Mouse (Mus musculus) small intestine, adult 2 months (tissue): ENCODE data around the gene Clec4g. TPM values are rescaled to one million over a fixed set of nuclear protein-coding genes. Genes with fewer than 3 reads are reported as not detected.

Source experiments
- H3K27ac ChIP-seq: fragments of 200-500 bp; 2 replicates; pipeline ENCODE4 v1.5.1; 2012; ENCODE audit warnings: low read depth, low read length, control low read depth, inconsistent platforms; ENCODE audit not compliant: insufficient read depth
- H3K27me3 ChIP-seq: fragments of 200-500 bp; 2 replicates; pipeline ENCODE4 v1.6.1; 2012; ENCODE audit warnings: mild to moderate bottlenecking, moderate library complexity, low read length, inconsistent platforms; ENCODE audit not compliant: control insufficient read depth, insufficient read depth
- H3K36me3 ChIP-seq: fragments of 200-500 bp; 2 replicates; pipeline ENCODE4 v1.6.1; 2012; ENCODE audit warnings: mild to moderate bottlenecking, low read length, control low read depth, inconsistent platforms; ENCODE audit not compliant: control insufficient read depth, insufficient read depth
- H3K4me1 ChIP-seq: fragments of 200-500 bp; 2 replicates; pipeline ENCODE4 v1.6.1; 2012; ENCODE audit warnings: low read length, inconsistent platforms, mixed read lengths; ENCODE audit not compliant: control insufficient read depth, insufficient read depth, insufficient read length
- H3K4me3 ChIP-seq: fragments of 200-500 bp; 2 replicates; pipeline ENCODE4 v1.5.1; 2012; ENCODE audit warnings: low read depth, mild to moderate bottlenecking, control low read depth, inconsistent platforms, low read length, moderate library complexity
- CTCF ChIP-seq: fragments of 200-500 bp; IDR thresholded peaks from 2 replicates; pipeline ENCODE4 v1.5.1; 2012; ENCODE audit warnings: low read depth, mild to moderate bottlenecking, control low read depth, inconsistent platforms, low read length, moderate library complexity, mixed read lengths; ENCODE audit not compliant: insufficient replicate concordance, insufficient read length; ENCODE audit errors: extremely low read depth
- POLR2A ChIP-seq: fragments of 200-500 bp; IDR thresholded peaks from 2 replicates; pipeline ENCODE4 v1.6.1; 2012; ENCODE audit warnings: low read depth, mild to moderate bottlenecking, control low read depth, inconsistent platforms, low read length, moderate library complexity
- WGBS: fragments of 180-500 bp; shearing (Covaris S2); methylation state at CpG from one replicate; pipeline ENCODE4 v1.1.7; 2018; 5-methylcytosine and 5-hydroxymethylcytosine counted together
- polyA plus RNA-seq: library from polyadenylated mRNA; depleted of rRNA; stranded (reverse); fragments of >200 nt; gene quantifications from 2 replicates; pipeline ENCODE4 v1.2.3, GENCODE M21; 2012; rRNA removed

The Clec4g gene
- polyA plus RNA-seq, 1 experiment = not detected

- no peak for TF ChIP-seq CTCF
- no peak for TF ChIP-seq POLR2A
- H3K4me3 ChIP-seq = no peak within 1 kb of the TSS
- 59% methylated on average over 6 of the region's 6 CpGs for WGBS
- peak within 1 kb of the TSS; percentile 9; the same call in 1 of the 2 replicates for H3K27ac ChIP-seq
- H3K4me1 ChIP-seq = no peaks in the 10 kb centered on the region
- no peaks in the 10 kb centered on the region for H3K36me3 ChIP-seq
- H3K27me3 ChIP-seq = no peaks in the 10 kb centered on the region
Observed at GRCm38 (mm10) chr8:3665507-3665906, 54.9 kb downstream of the Clec4g start, which contains the start of gene Mcemp1. Gene Mcemp1 (plus strand): TSS chr8:3665754.

DNA sequence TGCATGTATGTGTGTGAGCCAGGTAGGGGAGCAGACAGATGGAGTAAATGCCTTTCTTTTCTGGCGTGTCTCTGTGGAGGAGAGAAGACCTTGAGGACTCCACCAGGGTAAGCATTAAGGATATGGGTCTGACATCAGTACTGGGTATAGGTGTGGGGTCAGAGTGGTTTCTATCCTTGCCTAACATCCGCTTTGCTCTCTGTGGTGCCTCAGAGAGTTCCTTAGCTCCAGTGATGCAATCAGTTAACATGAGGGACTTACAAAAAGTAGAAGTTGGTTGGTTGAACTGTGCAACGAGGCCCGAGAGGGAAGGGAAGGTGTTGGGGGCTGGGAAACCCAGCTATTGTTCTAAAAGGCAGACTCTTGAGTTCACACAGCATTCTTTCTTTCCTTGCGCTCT is 56.0 kb downstream of the Clec4g start:
- H3K27ac ChIP-seq = peak overlapping the region; percentile 9; the same call in 1 of the 2 replicates
- 39% methylated on average over 5 of the region's 5 CpGs for WGBS
- no peaks in the 10 kb centered on the region for H3K27me3 ChIP-seq
- no peak overlapping the region for H3K4me3 ChIP-seq
- TF ChIP-seq POLR2A (no peak), CTCF (no peak)
- no peaks in the 10 kb centered on the region for H3K36me3 ChIP-seq
- no peaks in the 10 kb centered on the region for H3K4me1 ChIP-seq

DNA sequence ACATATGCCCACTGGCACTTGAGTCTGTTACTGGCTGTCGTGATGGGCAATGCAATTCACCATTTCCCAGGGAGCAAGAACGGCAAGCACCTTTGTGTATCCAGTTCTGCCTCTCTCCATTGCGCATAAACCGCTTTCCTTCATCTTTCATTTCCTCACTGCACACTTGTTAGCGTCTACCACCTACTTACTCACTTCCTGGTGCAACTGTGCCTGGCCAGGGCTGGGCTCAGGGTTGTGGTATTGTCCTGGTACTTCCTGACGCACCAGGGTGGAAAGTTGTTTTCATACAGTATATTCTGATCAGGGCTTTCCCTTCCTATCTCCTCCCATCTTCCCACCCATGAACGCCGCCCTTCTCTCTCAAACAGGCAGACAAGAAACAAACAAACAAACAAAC is 59.6 kb downstream of the Clec4g start:
- WGBS = 59% methylated on average over 8 of the region's 8 CpGs
- TF ChIP-seq POLR2A = no peak
- no peak for TF ChIP-seq CTCF
- Histone ChIP-seq H3K27me3 (no peaks in the 10 kb centered on the region), H3K27ac (no peak overlapping the region), H3K4me3 (no peak overlapping the region), H3K36me3 (no peaks in the 10 kb centered on the region), H3K4me1 (no peaks in the 10 kb centered on the region)

Other genes with a start within 250 kb of the Clec4g start
- 0.08 and 0.11 TPM in 2 replicates for gene Tex45, start 249.8 kb downstream of the Clec4g start, polyA plus RNA-seq
- gene Zfp358, start 227.5 kb downstream of the Clec4g start, polyA plus RNA-seq = 20.2 and 40.0 TPM in 2 replicates
- 123 and 389 TPM in 2 replicates for gene Mcoln1, start 220.2 kb downstream of the Clec4g start, polyA plus RNA-seq
- gene Pnpla6, start 205.3 kb downstream of the Clec4g start, polyA plus RNA-seq = 40.3 and 88.6 TPM in 2 replicates
- 0.51 and 3.4 TPM in 2 replicates for gene C330021F23Rik, start 152.7 kb downstream of the Clec4g start, polyA plus RNA-seq
- 58.8 and 136 TPM in 2 replicates for gene Camsap3, start 133.4 kb downstream of the Clec4g start, polyA plus RNA-seq
- 18.1 and 44.3 TPM in 2 replicates for gene Xab2, start 99.3 kb downstream of the Clec4g start, polyA plus RNA-seq
- gene Pet100, start 99.1 kb downstream of the Clec4g start, polyA plus RNA-seq = 1.8 and 2.5 TPM in 2 replicates
- not detected in 2 replicates for gene Pcp2, start 95.1 kb downstream of the Clec4g start, polyA plus RNA-seq
- gene Stxbp2, start 89.7 kb downstream of the Clec4g start, polyA plus RNA-seq = 134 and 330 TPM in 2 replicates
- 0.23 and 0.38 TPM in 2 replicates for gene Retn, start 64.9 kb downstream of the Clec4g start, polyA plus RNA-seq
- 0.14 TPM in 1 of 2 replicates, not detected in the other for gene Mcemp1, start 54.9 kb downstream of the Clec4g start, polyA plus RNA-seq
- 1.6 TPM in 1 of 2 replicates, not detected in the other for gene Fcor, start 48.3 kb downstream of the Clec4g start, polyA plus RNA-seq
- 17.9 and 32.1 TPM in 2 replicates for gene Trappc5, start 44.4 kb downstream of the Clec4g start, polyA plus RNA-seq
- 1.0 and 4.4 TPM in 2 replicates for gene Fcer2a, start 26.5 kb downstream of the Clec4g start, polyA plus RNA-seq
- gene Cd209a, start 28.3 kb upstream of the Clec4g start, polyA plus RNA-seq = 0.46 and 0.91 TPM in 2 replicates
- not detected in 2 replicates for gene Cd209e, start 133.7 kb upstream of the Clec4g start, polyA plus RNA-seq
- gene Cd209d, start 157.9 kb upstream of the Clec4g start, polyA plus RNA-seq = 0.56 TPM in 1 of 2 replicates, not detected in the other
- 0.47 and 0.60 TPM in 2 replicates for gene Cd209b, start 206.2 kb upstream of the Clec4g start, polyA plus RNA-seq
- gene Cd209c, start 234.1 kb upstream of the Clec4g start, polyA plus RNA-seq = 0.14 TPM in 1 of 2 replicates, not detected in the other